Mouse (Mus musculus): ENCODE measurements around the gene Thnsl1. TPM values are rescaled to one million over a fixed set of nuclear protein-coding genes. Genes with fewer than 3 reads are reported as not detected.
"Not testable (repeated sequence)": the region's sequence is repeated elsewhere in the genome, so short reads cannot be mapped to it uniquely, and the experiment has no call there.

Gene Thnsl1
- polyA plus RNA-seq, 1 experiment from 2014 or later = 7.0 TPM

- H3K27me3 ChIP-seq = no peaks in the 10 kb centered on the region
- no peaks in the 10 kb centered on the region for H3K9me3 ChIP-seq
- H3K36me3 ChIP-seq = no peaks in the 10 kb centered on the region
- WGBS = 0% methylated on average over 19 of the region's 19 CpGs
- H3K27ac ChIP-seq = peak overlapping the region; percentile 58
- peak overlapping the region; percentile 61 for H3K4me3 ChIP-seq
- H3K4me2 ChIP-seq = peak overlapping the region; percentile 86
- H3K4me1 ChIP-seq = peaks cover 8% of the 10 kb centered on the region; the same call in 1 of the 2 replicates
- ATAC-seq (ENCODE audit: borderline replicate concordance, extremely low read depth, low FRiP score, low TSS enrichment) = peak; percentile 82
- peak overlapping the region; percentile 59 for H3K9ac ChIP-seq
Measured at GRCm38 (mm10) chr2:21205831-21206159, 271 bp downstream of the Thnsl1 start.

GRCm38 (mm10) chr2:21206278-21206677, 754 bp downstream of the Thnsl1 start:
- H3K27ac ChIP-seq = peak overlapping the region; percentile 58; the same call in 1 of the 2 replicates
- WGBS = 39% methylated on average over 6 of the region's 6 CpGs

DNA sequence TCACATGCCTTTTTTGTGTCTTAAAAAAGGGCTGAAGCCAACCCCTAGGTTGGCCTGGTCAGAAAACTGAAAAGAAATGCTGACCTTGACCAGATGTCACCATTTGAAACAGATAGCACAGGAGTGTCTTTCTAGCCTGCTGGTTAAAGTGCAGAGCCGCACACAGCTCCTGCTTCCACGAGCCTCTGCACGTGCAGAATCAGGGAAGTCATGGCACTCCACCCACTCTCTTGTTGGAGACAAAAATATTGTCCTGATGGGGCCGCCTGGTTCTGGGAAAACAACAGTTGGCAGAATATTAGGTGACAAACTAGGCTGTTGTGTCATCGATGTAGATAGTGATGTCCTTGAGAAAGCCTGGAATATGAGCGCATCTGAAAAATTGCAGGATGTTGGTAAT, 5.8 kb downstream of the Thnsl1 start:
- no peak overlapping the region for H3K4me3 ChIP-seq
- no peak overlapping the region for H3K9ac ChIP-seq
- H3K27ac ChIP-seq = no peak overlapping the region
- H3K36me3 ChIP-seq = no peaks in the 10 kb centered on the region
- 71% methylated on average over 6 of the region's 6 CpGs for WGBS
- no peak overlapping the region for H3K4me2 ChIP-seq
- H3K9me3 ChIP-seq = no peaks in the 10 kb centered on the region
- H3K4me1 ChIP-seq = no peaks in the 10 kb centered on the region
- no peak for ATAC-seq (ENCODE audit: borderline replicate concordance, extremely low read depth, low FRiP score, low TSS enrichment)
- H3K27me3 ChIP-seq = no peaks in the 10 kb centered on the region

More at GRCm38 (mm10) chr2:21206278-21206677, 754 bp downstream of the Thnsl1 start:
- Histone ChIP-seq H3K36me3 (no peaks in the 10 kb centered on the region), H3K4me3 (peak overlapping the region; percentile 61), H3K4me2 (peak overlapping the region; percentile 86), H3K27me3 (no peaks in the 10 kb centered on the region), H3K4me1 (peaks cover 8% of the 10 kb centered on the region; the same call in 1 of the 2 replicates), H3K9me3 (no peaks in the 10 kb centered on the region), H3K9ac (peak overlapping the region; percentile 59)
- ATAC-seq (ENCODE audit: borderline replicate concordance, extremely low read depth, low FRiP score, low TSS enrichment) = no peak

GRCm38 (mm10) chr2:21214322-21214721, 8.8 kb downstream of the Thnsl1 start:
- no peaks in the 10 kb centered on the region for H3K36me3 ChIP-seq
- no peaks in the 10 kb centered on the region for H3K9me3 ChIP-seq
- no peak overlapping the region for H3K4me3 ChIP-seq
- no peaks in the 10 kb centered on the region for H3K27me3 ChIP-seq
- no peak for ATAC-seq (ENCODE audit: borderline replicate concordance, extremely low read depth, low FRiP score, low TSS enrichment)
- H3K4me1 ChIP-seq = no peaks in the 10 kb centered on the region
- H3K27ac ChIP-seq = no peak overlapping the region
- H3K9ac ChIP-seq = no peak overlapping the region
- H3K4me2 ChIP-seq = no peak overlapping the region

DNA sequence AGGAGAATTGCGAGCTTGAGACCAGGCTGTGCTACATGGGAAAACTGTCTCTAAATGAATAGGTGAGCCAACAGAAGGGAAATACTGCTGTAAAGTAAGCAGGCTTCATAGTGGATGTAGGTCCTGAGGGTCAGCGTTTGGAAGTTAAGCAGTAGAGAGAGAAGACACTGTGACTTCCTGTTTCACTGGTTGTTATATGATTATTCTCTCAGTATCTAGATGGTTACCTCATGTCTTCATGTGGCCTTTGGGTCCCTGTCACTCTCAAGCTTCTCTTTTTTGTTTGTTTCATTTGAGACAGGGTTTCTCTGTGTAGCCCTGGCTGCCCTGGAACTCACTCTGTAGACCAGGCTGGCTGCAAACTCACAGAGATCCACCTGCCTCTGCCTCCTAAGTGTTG, 9.8 kb downstream of the Thnsl1 start:
- Histone ChIP-seq H3K9ac (no peak overlapping the region), H3K36me3 (no peaks in the 10 kb centered on the region), H3K4me3 (no peak overlapping the region), H3K4me1 (no peaks in the 10 kb centered on the region), H3K9me3 (no peaks in the 10 kb centered on the region), H3K27ac (no peak overlapping the region), H3K27me3 (no peaks in the 10 kb centered on the region), H3K4me2 (no peak overlapping the region)
- no peak for ATAC-seq (ENCODE audit: borderline replicate concordance, extremely low read depth, low FRiP score, low TSS enrichment)
- 91% methylated on average over 2 of the region's 2 CpGs for WGBS

DNA sequence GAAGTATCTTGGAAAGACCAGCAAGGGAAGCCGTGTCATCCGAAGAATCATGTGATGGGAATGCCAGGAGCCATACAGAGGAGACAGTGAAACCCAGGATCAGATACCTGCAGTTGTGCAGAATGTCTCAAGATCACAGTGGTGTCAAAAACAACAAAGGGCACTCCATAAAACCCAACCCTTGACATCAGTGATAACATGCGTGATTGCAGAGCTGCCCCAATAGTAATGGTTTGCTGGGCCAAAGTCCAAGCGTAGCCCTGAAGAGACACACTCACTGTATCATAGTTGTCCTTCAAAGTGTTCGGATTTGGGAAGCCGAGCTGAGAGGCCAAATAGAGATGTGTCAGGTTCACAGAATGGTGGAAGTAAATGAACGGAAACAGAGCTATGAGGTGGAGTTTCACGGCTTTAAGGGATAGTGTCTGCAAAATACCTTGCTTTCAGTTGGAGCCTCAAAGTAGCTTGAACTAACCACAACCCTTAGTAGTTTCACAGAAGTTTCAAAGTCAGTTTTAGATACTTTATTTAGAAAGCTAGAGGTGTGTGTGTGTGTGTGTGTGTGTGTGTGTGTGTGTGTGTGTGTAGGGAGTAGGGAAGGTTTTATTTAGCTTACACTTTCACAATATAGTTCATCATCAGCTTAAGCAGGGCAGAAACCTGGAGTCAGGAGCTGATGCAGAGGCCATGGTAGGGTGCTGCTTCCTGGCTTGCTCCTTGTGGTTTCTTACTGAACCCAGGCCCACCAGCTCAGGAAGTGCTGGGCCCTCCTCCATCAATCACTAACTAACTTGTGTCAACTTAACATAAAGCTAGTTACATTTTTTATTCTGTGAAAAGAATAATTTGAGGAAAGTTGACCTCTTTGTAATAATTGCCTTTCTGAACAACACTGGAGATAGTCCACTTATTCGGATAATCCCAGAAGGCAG, 17.2 kb downstream of the Thnsl1 start:
- no peaks in the 10 kb centered on the region for H3K4me1 ChIP-seq
- ATAC-seq (ENCODE audit: borderline replicate concordance, extremely low read depth, low FRiP score, low TSS enrichment) = no peak
- H3K9me3 ChIP-seq = no peaks in the 10 kb centered on the region
- H3K4me2 ChIP-seq = no peak overlapping the region
- H3K27me3 ChIP-seq = no peaks in the 10 kb centered on the region
- H3K36me3 ChIP-seq = no peaks in the 10 kb centered on the region
- whole genome bisulfite sequencing = 83% methylated on average over 9 of the region's 9 CpGs
- H3K4me3 ChIP-seq = no peak overlapping the region
- no peak overlapping the region for H3K27ac ChIP-seq
- H3K9ac ChIP-seq = no peak overlapping the region

DNA sequence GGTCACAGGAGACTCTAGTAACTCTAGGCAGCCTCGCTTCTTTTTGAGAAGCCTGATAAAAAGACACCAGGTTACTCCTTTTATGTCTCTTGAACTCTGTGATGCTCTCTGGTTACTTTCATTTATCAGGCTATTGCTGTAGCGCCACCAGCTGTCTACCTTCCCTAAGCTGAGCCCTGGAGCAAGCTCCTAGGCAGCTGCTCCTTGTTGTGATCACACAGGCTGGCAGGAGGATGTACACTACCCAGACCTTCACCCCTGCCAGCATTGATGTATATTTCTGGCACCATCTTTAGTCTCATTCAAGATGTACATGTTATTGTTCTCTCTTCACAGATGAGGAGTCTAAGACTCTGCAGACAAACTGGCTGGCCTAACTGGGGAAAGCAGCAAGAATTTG, 24.8 kb downstream of the Thnsl1 start:
- 69% methylated on average over 2 of the region's 2 CpGs for WGBS
- no peaks in the 10 kb centered on the region for H3K27me3 ChIP-seq
- H3K27ac ChIP-seq = no peak overlapping the region
- no peak for ATAC-seq (ENCODE audit: borderline replicate concordance, extremely low read depth, low FRiP score, low TSS enrichment)
- no peaks in the 10 kb centered on the region for H3K36me3 ChIP-seq
- no peak overlapping the region for H3K9ac ChIP-seq
- H3K9me3 ChIP-seq = no peaks in the 10 kb centered on the region
- no peak overlapping the region for H3K4me2 ChIP-seq
- no peak overlapping the region for H3K4me3 ChIP-seq
- H3K4me1 ChIP-seq = no peaks in the 10 kb centered on the region

GRCm38 (mm10) chr2:21231147-21231546, 25.6 kb downstream of the Thnsl1 start:
- Histone ChIP-seq H3K27ac (no peak overlapping the region), H3K36me3 (no peaks in the 10 kb centered on the region), H3K9me3 (no peaks in the 10 kb centered on the region), H3K9ac (no peak overlapping the region), H3K27me3 (no peaks in the 10 kb centered on the region), H3K4me2 (no peak overlapping the region), H3K4me1 (no peaks in the 10 kb centered on the region), H3K4me3 (no peak overlapping the region)
- WGBS = 64% methylated on average over 3 of the region's 3 CpGs
- no peak for ATAC-seq (ENCODE audit: borderline replicate concordance, extremely low read depth, low FRiP score, low TSS enrichment)

- peak; percentile 84 for ATAC-seq (ENCODE audit: borderline replicate concordance, extremely low read depth, low FRiP score, low TSS enrichment)
- peak overlapping the region; percentile 72 for H3K27ac ChIP-seq
- H3K36me3 ChIP-seq = no peaks in the 10 kb centered on the region
- H3K9me3 ChIP-seq = no peaks in the 10 kb centered on the region
- H3K4me3 ChIP-seq = no peak overlapping the region
- no peaks in the 10 kb centered on the region for H3K27me3 ChIP-seq
- no peak overlapping the region for H3K9ac ChIP-seq
- 50% methylated on average over 9 of the region's 9 CpGs for WGBS
- no peak overlapping the region for H3K4me2 ChIP-seq
- H3K4me1 ChIP-seq = peaks cover 7% of the 10 kb centered on the region
Measured at GRCm38 (mm10) chr2:21234871-21235648, 29.5 kb downstream of the Thnsl1 start.

DNA sequence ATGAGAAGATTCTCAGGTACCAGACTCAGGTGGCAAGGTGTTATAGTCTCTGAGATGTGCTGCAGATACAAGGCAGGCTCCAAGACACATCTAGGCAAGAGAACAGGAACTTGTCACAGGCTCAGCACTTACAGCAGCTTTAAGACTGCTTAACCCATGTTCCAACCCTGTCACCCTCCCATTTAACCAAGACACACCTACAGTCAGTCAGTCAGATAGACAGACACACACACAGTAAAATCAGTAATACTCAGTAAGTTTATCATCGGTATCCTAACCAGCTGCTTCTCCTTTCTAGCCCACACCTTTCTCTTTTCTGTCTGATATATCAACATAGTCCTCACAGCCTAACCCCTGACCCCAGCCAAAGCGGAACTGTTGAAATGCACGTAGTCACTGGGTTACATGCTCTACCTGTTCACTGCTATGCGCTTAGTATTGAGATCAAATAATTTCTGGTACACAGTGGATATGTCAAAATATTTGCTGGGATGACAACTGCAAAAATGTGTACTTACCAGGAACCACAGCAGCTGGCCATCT, 30.4 kb downstream of the Thnsl1 start:
- Histone ChIP-seq H3K4me1 (peaks cover 7% of the 10 kb centered on the region), H3K9me3 (no peaks in the 10 kb centered on the region), H3K4me2 (no peak overlapping the region), H3K4me3 (no peak overlapping the region), H3K9ac (no peak overlapping the region), H3K27me3 (no peaks in the 10 kb centered on the region), H3K36me3 (no peaks in the 10 kb centered on the region), H3K27ac (peak overlapping the region; percentile 72)
- WGBS = 82% methylated on average over 4 of the region's 4 CpGs
- ATAC-seq (ENCODE audit: borderline replicate concordance, extremely low read depth, low FRiP score, low TSS enrichment) = no peak

DNA sequence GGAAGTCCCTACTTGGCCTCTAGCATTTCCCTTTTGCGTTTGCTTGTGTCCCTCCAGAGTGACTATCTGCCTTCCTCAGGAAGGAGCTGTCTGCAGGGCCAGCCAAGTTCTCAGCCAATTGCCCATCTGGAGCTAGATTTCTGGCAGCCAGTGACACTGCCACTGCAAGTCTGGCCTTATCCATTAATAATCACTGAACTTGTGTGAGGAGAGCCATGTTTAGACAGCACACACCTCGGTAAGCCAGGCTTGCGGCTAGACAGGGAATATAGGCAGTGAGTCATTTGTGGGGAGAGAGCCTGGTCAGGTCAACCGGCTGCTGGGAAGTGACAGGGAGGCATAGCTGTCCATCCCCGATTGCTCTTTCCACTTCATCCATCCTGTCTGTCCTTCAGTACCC, 31.3 kb downstream of the Thnsl1 start:
- Histone ChIP-seq H3K9me3 (no peaks in the 10 kb centered on the region), H3K4me2 (no peak overlapping the region), H3K4me1 (peaks cover 7% of the 10 kb centered on the region), H3K36me3 (no peaks in the 10 kb centered on the region), H3K27ac (no peak overlapping the region), H3K9ac (no peak overlapping the region), H3K27me3 (no peaks in the 10 kb centered on the region), H3K4me3 (no peak overlapping the region)
- 8% methylated on average over 5 of the region's 5 CpGs for WGBS
- ATAC-seq (ENCODE audit: borderline replicate concordance, extremely low read depth, low FRiP score, low TSS enrichment) = no peak

DNA sequence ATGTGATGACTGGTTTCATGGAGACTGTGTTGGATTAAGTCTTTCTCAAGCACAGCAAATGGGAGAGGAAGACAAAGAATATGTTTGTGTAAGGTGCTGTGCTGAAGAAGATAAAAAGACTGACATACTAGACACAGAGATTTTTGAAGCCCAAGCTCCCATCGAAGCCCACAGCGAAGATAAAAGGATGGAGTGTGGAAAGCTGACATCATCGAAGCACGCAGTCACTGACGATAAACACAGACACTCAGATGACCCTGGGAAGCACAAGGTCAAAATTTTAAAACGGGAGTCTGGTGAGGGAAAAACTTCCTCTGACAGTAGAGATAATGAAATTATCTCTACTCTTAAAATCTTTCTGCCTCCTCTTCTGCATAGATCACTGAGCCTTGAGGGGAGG, 38.6 kb downstream of the Thnsl1 start:
- not testable (repeated sequence) for H3K9ac ChIP-seq; H3K27me3 ChIP-seq; H3K9me3 ChIP-seq; H3K4me3 ChIP-seq; H3K4me2 ChIP-seq; H3K4me1 ChIP-seq; H3K36me3 ChIP-seq; H3K27ac ChIP-seq; ATAC-seq (ENCODE audit: borderline replicate concordance, extremely low read depth, low FRiP score, low TSS enrichment)
- 30% methylated on average over 4 of the region's 6 CpGs for WGBS

All from lung, embryonic 15.5 days (tissue).